Mouse (Mus musculus) embryonic fibroblast, embryonic 13.5 days (primary cell): ENCODE measurements around the gene Setmar.

Experiments
- CTCF ChIP-seq: IDR thresholded peaks from 2 replicates; pipeline ENCODE4 v1.5.1; 2011; ENCODE audit warnings: mild to moderate bottlenecking, control low read depth, low read length, moderate library complexity, borderline replicate concordance; ENCODE audit not compliant: insufficient read depth
- POLR2A ChIP-seq: IDR thresholded peaks from 2 replicates; pipeline ENCODE4 v1.6.1; 2011; ENCODE audit warnings: low read depth, mild to moderate bottlenecking, control low read depth, low read length, moderate library complexity

GRCm38 (mm10) chr6:108098846-108099217 lies 34.0 kb downstream of the Setmar start:
- TF ChIP-seq CTCF: no peak
- no peak for TF ChIP-seq POLR2A
